Mouse (Mus musculus): Measurements from ENCODE around the gene Esyt1. TPM values are rescaled to one million over a fixed set of nuclear protein-coding genes. Genes with fewer than 3 reads are reported as not detected.

Esyt1 gene
- polyA plus RNA-seq, 1 experiment, result 97.2 TPM

DNA sequence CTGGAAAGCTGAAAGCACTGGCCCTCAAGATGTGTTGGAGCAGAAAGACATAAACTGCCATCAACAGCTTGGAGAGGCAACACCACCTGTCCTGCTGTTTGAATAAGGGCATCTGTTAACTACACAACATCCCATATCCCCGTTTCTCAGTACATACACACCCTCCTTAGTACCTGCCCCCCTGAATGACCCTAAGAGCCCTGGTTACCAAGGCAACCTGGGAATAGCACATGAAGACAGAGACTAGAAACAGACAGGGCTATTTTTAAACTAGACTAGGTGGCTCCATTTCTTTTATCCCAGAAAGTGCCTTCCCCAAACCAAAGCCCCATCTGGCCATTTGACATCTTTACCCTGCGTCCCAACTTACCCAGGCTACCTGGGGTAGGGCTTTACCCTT lies 17.4 kb upstream of the Esyt1 start:
- H3K4me1 ChIP-seq (ENCODE audit: control insufficient read depth, insufficient read depth, low read length), result peaks cover 2% of the 10 kb centered on the region
- no peak for TF ChIP-seq CTCF (IDR thresholded peaks at IDR 0.05; ENCODE audit: insufficient read depth, low read length)
- TF ChIP-seq POLR2A (IDR thresholded peaks at IDR 0.05; ENCODE audit: borderline replicate concordance, extremely low read depth, low read depth, low read length), result no peak
- WGBS, result 64% methylated on average over 2 of the region's 2 CpGs
- no peak for DNase-seq
- H3K4me3 ChIP-seq (replicated peaks; ENCODE audit: extremely low read depth, low read depth, low read length), result no peak overlapping the region

DNA sequence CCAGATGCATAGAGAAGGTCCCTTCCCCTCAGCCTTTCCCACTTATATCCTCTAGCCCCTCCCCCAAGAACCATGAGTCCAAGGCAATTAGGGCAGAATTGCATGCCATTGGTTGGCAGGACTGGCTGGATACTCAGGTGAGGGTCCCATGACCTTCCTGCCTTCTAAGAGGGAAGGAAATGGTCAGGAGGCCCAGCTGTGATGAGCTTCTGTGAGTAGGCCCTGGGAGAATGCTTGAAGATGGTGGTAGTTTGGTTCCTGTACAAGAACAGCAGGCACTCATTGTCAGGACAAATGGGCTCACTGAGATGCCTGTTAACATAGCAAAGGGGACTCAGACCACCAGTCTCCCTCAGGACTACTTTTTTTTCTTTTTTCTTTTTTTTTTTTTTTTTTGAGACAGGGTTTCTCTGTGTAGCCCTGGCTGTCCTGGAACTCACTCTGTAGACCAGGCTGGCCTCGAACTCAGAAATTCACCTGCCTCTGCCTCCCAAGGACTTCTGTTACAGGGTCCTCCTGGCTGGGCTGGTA lies 12.7 kb upstream of the Esyt1 start:
- DNase-seq, result no peak

DNA sequence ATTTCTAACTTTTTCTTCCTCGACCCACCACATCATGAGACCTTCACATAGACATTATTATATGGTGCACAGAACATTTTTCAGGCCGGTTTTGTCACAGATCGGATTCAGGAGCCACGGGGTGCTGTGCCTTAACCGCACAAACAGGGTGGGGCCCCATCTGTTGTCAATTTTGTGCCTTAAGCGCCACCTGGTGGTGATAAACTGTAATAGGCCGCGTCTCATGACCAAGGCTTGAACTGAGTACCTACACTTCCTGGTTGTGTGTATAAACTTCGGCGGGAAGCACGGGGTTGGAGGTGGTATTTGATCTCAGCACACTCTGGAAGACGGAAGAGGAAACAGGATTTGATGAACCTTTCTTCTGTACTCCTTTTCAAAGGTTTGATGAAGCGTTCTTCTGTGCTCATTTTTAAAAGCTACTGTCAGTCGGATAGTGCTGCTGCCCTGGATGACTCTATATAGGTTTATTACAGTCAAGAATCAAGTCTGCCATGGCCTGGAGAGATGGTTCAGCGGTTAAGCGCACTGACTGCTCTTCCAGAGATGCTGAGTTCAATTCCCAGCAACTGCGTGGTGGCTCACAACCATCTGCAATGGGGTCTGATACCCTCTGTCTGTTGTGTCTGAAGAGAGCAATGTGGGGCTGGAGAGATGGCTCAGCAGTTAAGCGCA lies 10.7 kb upstream of the Esyt1 start:
- Histone ChIP-seq H3K4me1 (ENCODE audit: control insufficient read depth, insufficient read depth, low read length) (peaks cover 6% of the 10 kb centered on the region), H3K4me3 (replicated peaks; ENCODE audit: extremely low read depth, low read depth, low read length) (no peak overlapping the region)
- DNase-seq, result peak; percentile 87
- WGBS, result 12% methylated on average over 18 of the region's 18 CpGs
- TF ChIP-seq CTCF (IDR thresholded peaks at IDR 0.05; ENCODE audit: insufficient read depth, low read length), result peak; percentile 71
- no peak for TF ChIP-seq POLR2A (IDR thresholded peaks at IDR 0.05; ENCODE audit: borderline replicate concordance, extremely low read depth, low read depth, low read length)

More for the DNA sequence above, 12.7 kb upstream of the Esyt1 start:
- TF ChIP-seq POLR2A (IDR thresholded peaks at IDR 0.05; ENCODE audit: borderline replicate concordance, extremely low read depth, low read depth, low read length), result no peak
- no peak for TF ChIP-seq CTCF (IDR thresholded peaks at IDR 0.05; ENCODE audit: insufficient read depth, low read length)
- WGBS, result 93% methylated on average over 1 of the region's 1 CpGs
- Histone ChIP-seq H3K4me3 (replicated peaks; ENCODE audit: extremely low read depth, low read depth, low read length) (no peak overlapping the region), H3K4me1 (ENCODE audit: control insufficient read depth, insufficient read depth, low read length) (peaks cover 6% of the 10 kb centered on the region)

DNA sequence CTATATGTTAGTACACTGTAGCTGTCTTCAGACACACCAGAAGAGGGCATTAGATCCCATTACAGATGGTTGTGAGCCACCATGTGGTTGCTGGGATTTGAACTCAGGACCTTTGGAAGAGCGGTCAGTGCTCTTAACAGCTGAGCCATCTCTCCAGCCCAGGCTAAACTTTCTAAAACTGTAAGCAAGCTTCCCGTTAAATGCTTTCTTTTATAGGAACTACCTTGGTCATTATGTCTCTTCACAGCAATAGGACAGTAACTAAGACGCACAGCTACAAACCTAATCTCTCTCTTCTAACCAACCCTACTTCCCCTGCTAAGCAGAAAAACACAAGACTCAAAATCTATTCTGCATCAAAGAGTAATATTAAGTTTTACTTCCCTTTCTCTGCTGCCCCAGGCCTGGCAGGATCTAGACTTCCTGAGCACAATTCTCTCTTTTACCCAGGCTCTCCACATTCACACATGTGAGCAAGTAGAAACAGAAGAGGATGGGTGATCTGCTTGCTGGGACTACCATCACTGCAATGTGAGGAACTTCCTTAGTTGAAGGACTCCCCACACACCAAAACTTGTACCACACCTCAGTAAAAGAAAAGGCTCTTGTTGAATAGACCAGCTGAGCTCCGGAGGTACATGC lies 10.1 kb upstream of the Esyt1 start:
- WGBS, result 67% methylated on average over 4 of the region's 4 CpGs
- Histone ChIP-seq H3K4me1 (ENCODE audit: control insufficient read depth, insufficient read depth, low read length) (peaks cover 6% of the 10 kb centered on the region), H3K4me3 (replicated peaks; ENCODE audit: extremely low read depth, low read depth, low read length) (no peak overlapping the region)
- TF ChIP-seq POLR2A (IDR thresholded peaks at IDR 0.05; ENCODE audit: borderline replicate concordance, extremely low read depth, low read depth, low read length) (no peak), CTCF (IDR thresholded peaks at IDR 0.05; ENCODE audit: insufficient read depth, low read length) (no peak)
- no peak for DNase-seq

DNA sequence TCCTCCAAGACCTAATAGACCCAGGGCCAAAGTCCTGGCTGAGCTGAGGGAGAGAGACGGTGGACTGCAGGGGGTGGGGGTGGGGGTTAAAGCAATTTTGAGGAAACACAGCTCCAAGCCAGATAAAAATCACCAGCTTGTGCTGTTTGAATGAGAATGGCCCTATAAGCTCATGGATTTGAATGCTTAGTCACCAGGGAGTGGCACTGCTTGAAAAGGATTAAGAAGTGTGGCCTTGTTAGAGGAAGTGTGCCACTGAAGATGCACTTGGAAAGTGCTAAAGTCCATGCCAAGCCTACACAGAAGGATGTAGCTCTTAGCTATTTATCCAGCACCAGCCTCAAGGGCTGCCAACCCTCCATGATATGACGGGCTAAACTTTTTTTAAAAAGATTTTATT lies 9.5 kb upstream of the Esyt1 start:
- Histone ChIP-seq H3K4me1 (ENCODE audit: control insufficient read depth, insufficient read depth, low read length) (peaks cover 6% of the 10 kb centered on the region), H3K4me3 (replicated peaks; ENCODE audit: extremely low read depth, low read depth, low read length) (no peak overlapping the region)
- no peak for DNase-seq
- no peak for TF ChIP-seq CTCF (IDR thresholded peaks at IDR 0.05; ENCODE audit: insufficient read depth, low read length)
- TF ChIP-seq POLR2A (IDR thresholded peaks at IDR 0.05; ENCODE audit: borderline replicate concordance, extremely low read depth, low read depth, low read length), result no peak
- WGBS, result 86% methylated on average over 2 of the region's 2 CpGs

DNA sequence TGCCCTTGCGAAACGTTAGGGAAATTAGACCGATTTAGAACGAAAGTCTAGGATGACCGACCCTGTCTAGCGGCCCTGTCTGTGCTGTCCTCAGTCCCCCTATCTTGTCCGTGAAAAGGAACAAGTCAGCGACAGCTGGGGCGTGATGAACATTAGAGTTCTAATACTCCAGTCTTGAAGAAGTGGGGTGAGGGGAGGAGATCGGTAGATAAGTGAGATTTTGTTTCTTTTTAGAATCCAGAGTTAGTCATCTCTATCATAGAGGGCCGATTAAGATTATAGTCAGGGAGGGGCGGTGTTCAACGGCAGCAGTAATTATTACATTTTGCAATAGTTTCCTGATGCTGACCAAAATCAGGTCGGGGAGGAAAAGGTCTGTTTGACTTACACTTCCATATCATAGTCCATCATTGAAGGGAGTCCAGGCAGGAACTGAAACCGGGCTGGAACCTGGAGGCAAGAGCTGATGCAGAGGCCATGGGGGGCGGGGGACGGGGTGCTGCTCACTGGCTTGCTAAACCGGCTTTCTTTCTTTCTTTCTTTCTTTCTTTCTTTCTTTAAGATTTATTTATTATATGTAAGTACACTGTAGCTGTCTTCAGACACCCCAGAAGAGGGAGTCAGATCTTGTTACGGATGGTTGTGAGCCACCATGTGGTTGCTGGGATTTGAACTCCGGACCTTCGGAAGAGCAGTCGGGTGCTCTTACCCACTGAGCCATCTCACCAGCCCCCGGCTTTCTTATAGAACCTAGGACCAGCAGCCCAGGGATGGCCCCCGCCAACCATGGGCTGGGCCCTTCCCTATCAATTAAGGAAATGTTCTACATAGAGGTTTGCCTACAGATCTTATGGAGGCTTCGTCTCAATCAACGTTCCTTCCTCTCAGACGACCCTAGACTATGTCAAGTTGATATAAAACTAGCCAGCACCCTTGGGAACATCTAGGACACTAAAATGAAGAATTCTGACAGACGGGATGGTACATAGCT lies 990 bp upstream of the Esyt1 start:
- no peak for DNase-seq
- Histone ChIP-seq H3K4me1 (ENCODE audit: control insufficient read depth, insufficient read depth, low read length) (peaks cover 4% of the 10 kb centered on the region; the same call in 1 of the 2 replicates), H3K4me3 (replicated peaks; ENCODE audit: extremely low read depth, low read depth, low read length) (peak overlapping the region; percentile 64)
- 24% methylated on average over 28 of the region's 28 CpGs for WGBS
- TF ChIP-seq POLR2A (IDR thresholded peaks at IDR 0.05; ENCODE audit: borderline replicate concordance, extremely low read depth, low read depth, low read length) (no peak), CTCF (IDR thresholded peaks at IDR 0.05; ENCODE audit: insufficient read depth, low read length) (no peak)

DNA sequence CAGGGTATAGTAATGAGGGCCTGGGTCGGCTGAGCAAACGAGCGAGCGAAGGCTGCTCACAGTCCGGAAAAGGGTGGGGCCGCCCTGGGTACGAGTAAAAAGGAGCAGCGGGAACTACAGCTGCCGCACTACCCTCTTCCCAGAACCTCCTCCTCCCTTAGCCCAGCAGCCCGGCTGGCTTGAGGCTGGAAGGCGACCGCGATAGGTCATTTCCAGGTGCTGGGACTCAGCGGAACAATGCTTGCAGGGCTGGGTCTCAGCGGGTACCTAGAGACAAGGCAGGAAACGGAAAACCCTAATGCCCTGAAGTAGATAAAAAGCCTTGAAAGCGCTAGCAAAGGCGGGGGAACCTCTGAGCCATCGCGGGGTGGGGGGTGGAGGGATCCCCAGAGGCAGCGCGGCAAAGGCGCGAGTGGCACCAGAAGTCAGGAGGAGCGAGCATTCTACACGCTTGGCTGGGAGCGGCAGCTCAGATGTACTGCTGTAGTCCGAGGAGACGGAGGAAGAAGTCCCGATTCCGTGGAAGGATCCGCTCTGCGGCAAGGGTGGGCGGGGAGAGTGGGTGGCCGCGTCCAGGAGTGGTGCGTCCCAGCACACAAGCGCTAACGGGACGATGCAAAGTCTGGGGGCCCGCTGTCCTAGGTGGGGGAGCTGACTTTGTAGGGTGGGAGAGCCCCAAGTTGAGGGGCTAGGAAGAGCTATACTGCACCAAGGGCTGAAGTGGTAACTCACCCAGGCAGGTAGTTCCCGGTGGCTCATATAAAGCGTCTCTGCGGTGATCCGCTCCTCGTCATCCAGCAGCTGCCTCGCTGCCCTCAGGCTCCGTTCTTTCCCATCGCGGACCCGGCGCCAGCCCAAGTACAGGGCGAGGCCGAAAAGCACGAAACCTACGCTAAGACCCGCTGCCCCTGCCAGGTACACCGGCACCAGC lies 674 bp downstream of the Esyt1 start:
- peak; percentile 59 for DNase-seq
- under 1% methylated on average over 58 of the region's 58 CpGs for WGBS
- TF ChIP-seq CTCF (IDR thresholded peaks at IDR 0.05; ENCODE audit: insufficient read depth, low read length) (no peak), POLR2A (IDR thresholded peaks at IDR 0.05; ENCODE audit: borderline replicate concordance, extremely low read depth, low read depth, low read length) (peak; percentile 37)
- Histone ChIP-seq H3K4me3 (replicated peaks; ENCODE audit: extremely low read depth, low read depth, low read length) (peak overlapping the region; percentile 79), H3K4me1 (ENCODE audit: control insufficient read depth, insufficient read depth, low read length) (peaks cover 4% of the 10 kb centered on the region; the same call in 1 of the 2 replicates)

DNA sequence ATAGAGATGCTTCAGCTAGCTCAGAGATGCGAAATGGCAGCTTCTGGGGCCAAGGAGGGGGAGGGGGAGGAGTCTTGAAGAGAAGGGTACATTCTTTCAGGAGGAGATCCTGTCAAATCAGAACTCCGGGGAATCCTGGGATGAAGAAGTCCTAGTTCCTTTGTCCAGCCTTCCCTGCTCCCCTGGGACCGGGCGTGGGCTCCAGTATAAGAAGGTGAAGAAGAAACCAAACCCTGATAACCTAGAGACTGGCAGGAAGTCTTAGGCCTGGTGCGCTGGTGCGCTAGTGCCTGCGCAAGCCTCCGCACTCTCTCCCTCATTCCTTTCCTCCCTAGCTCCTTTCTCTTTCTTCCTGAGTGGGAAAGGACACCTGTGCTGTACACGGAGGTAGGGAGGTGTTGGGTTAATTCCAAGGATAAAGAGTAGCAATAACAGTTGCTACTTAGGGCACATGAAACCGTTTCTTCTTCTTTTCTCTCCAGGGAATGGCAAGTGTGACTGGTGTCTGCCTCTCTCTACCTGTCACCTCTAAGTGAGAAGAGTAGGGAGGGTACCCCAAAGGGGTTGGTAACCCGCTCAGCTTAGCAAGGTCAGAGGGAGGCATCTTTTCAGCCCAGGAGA lies 1.4 kb downstream of the Esyt1 start:
- no peak for DNase-seq
- peaks cover 4% of the 10 kb centered on the region; the same call in 1 of the 2 replicates for H3K4me1 ChIP-seq (ENCODE audit: control insufficient read depth, insufficient read depth, low read length)
- 29% methylated on average over 11 of the region's 11 CpGs for WGBS
- no peak for TF ChIP-seq CTCF (IDR thresholded peaks at IDR 0.05; ENCODE audit: insufficient read depth, low read length)
- TF ChIP-seq POLR2A (IDR thresholded peaks at IDR 0.05; ENCODE audit: borderline replicate concordance, extremely low read depth, low read depth, low read length), result no peak
- peak overlapping the region; percentile 79 for H3K4me3 ChIP-seq (replicated peaks; ENCODE audit: extremely low read depth, low read depth, low read length)
